Mouse (Mus musculus): ENCODE data around the gene Glt1d1.
A peak's percentile ranks its signal among the peaks of the same experiment; 100 is the strongest.
"Not testable (repeated sequence)": the region's sequence is repeated elsewhere in the genome, so short reads cannot be mapped to it uniquely, and the experiment has no call there.

The Glt1d1 gene

GRCm38 (mm10) chr5:127703609-127704180 lies 71.6 kb downstream of the Glt1d1 start:
- no peak for DNase-seq

- no peak for DNase-seq
These were observed 73.2 kb downstream of the Glt1d1 start for GRCm38 (mm10) chr5:127705225-127705624.

GRCm38 (mm10) chr5:127705976-127706375 lies 73.9 kb downstream of the Glt1d1 start:
- DNase-seq, result no peak

GRCm38 (mm10) chr5:127708143-127708542 lies 76.1 kb downstream of the Glt1d1 start:
- no peak for DNase-seq

- DNase-seq, result no peak
These were observed 83.0 kb downstream of the Glt1d1 start for GRCm38 (mm10) chr5:127714783-127715704.

GRCm38 (mm10) chr5:127720591-127721379 lies 88.7 kb downstream of the Glt1d1 start:
- DNase-seq, result peak; percentile 79

GRCm38 (mm10) chr5:127722171-127722570 lies 90.1 kb downstream of the Glt1d1 start:
- DNase-seq, result not testable (repeated sequence)

GRCm38 (mm10) chr5:127730351-127730750 lies 98.3 kb downstream of the Glt1d1 start:
- no peak for DNase-seq

- no peak for DNase-seq
These were observed 109.3 kb downstream of the Glt1d1 start for GRCm38 (mm10) chr5:127741331-127741730.

GRCm38 (mm10) chr5:127749540-127749939 lies 117.5 kb downstream of the Glt1d1 start:
- DNase-seq, result not testable (repeated sequence)

GRCm38 (mm10) chr5:127751262-127751975 lies 119.4 kb downstream of the Glt1d1 start:
- DNase-seq, result no peak

- DNase-seq, result no peak
These were observed 123.5 kb downstream of the Glt1d1 start for GRCm38 (mm10) chr5:127755594-127755993.

GRCm38 (mm10) chr5:127756011-127756410 lies 123.9 kb downstream of the Glt1d1 start:
- no peak for DNase-seq

- DNase-seq, result peak; percentile 15
These were observed 124.8 kb downstream of the Glt1d1 start for GRCm38 (mm10) chr5:127756671-127757423.

GRCm38 (mm10) chr5:127758576-127758975 lies 126.5 kb downstream of the Glt1d1 start:
- no peak for DNase-seq

Data from lung, postnatal 10 days (tissue).